Mouse (Mus musculus) embryo, embryonic 11 days (tissue): Measurements from ENCODE around the gene Psg20.
"Not testable (repeated sequence)": the region's sequence is repeated elsewhere in the genome, so short reads cannot be mapped to it uniquely, and the experiment has no call there.

ENCODE experiments used
- DNase-seq: peaks from one replicate; pipeline ENCODE4 v3.0.0-alpha.2; 2015

Gene Psg20

DNA sequence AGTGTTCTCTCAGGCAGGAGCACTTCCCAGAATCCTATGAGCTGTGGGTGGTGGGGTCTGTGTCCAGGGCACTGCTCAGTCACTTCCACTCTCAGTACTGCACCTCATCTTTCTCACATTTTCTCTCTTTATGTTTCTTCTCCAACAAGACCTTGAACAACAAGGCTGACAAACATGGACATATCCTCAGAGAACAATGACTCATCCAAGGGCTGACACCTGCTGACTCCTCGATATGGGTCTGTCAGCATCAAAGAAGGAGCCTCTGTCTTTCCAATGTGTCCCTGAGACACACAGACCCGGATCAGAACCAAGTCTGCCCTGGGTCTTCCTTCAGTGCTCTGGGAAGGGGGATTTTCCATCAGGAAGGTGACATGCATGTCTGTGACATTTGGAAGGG, at the start of gene Psg20:
Gene Psg20, minus strand, starts transcription at position 101 of the 400 bp plus-strand sequence.
- no peak for DNase-seq

DNA sequence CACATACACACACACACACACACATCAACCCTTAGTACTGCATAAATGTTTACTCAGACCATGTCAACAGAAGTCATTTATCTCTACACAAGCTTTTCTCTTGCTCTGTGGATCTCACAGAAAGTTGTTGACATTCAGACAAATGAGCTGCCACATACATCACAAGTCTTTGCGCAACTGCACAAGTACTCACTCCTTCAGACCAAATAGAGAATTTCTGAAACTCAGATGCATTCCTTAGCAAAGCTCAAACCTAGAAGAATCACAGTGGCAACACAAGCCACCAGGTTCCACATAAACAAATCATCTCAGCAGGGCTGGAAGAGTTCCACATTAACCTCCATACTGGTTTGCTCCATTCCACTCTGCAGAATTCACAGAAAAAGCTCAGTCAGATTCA, 48.5 kb upstream of the Psg20 start:
- no peak for DNase-seq

DNA sequence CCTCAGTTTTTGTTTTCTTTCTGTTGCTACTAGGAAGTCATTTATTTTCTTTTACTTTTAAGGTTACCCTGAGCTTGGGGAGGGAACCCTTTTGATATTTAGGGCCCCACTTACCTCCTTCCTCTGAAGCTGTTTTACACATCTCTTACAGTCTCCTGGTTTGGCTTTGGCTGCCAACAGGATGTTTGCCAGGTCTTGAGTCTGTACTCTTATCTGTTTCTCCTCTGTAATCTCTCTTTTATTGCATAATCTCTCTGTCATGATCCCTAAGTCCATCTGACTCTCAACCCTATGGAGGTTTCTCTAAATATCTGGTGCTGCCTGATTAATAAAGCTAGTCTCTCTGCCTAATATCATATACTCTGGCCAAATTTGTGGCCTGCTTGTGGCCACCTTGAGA, 47.1 kb upstream of the Psg20 start:
- DNase-seq: no peak

DNA sequence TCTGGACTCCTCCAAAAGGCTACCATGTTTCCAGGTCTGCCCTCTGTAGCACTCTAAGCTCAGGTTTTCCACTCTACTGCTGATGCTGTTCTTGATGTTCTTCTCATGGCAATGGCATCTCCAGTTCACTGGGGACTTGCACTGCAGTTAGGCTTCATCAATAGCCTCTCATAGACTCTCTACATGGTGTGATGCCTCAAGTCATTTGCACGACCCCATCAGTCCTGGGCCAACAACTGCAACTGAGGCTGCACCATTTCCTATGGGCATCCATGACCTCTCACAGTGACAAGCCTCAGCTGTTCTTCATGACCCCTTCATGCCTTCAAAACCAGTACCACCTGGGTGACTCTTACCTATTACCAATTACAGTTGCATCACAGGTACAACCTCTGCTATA, 42.4 kb upstream of the Psg20 start:
- no peak for DNase-seq

DNA sequence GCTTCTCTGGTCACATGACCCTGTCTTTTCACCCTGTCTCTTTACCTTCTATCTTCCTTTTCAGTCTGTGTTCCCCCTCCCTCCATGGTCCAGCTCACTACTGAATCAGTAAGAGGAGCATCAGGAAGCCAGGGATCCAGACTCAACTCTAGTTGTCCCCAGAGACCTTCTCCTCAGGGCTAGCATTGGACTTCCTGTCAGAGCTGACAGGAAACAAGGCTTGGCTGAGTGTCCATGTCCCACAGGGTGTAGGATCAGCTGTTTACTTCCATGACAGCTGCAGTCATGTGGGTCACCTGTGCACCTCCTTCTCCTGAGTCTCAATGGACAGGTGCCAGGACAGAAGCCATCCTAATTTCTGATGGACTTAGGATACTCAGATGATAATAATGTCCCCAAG, 39.9 kb upstream of the Psg20 start:
- DNase-seq: not testable (repeated sequence)

DNA sequence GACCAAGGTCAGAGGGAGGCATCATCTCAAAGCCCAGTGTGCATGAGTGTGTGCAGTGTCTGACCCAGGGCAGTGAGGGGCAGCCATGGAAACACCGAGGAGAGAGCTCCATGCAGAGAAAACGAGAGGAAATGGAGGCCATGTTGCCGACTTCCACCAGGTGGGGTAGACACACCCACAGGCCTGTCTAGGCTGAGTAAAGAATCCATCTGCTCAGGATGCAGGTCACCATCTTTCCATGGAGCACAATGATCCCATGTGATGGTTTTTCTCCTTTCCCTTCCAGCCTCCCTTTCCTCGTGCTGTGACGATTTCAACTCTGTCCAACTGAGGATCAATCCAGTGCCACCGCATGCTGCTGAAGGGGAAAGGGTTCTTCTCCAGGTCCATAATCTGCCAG, 38.0 kb upstream of the Psg20 start:
- DNase-seq: no peak

DNA sequence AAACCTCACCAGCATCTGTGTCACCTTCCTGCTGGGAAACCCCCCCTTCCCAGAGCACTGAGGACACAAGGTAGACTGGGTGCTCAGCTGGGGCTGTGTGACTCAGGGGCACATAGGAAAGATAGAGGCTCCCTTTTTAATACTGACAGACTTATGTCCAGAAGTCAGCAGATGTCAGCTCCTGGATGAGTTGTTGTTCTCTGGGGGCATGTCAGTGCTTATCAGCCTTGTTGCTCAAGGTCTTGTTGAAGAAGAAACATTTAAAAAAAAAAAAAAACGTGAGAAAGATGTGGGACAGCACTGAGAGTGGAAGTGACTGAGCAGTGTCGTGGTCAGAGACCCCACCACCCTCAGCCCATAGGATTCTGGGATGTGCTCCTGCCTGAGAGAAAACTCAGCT, 31.8 kb upstream of the Psg20 start, which contains the start of gene Psg22:
Gene Psg22, plus strand, starts transcription at position 301 of the 400 bp plus-strand sequence.
- DNase-seq: no peak

DNA sequence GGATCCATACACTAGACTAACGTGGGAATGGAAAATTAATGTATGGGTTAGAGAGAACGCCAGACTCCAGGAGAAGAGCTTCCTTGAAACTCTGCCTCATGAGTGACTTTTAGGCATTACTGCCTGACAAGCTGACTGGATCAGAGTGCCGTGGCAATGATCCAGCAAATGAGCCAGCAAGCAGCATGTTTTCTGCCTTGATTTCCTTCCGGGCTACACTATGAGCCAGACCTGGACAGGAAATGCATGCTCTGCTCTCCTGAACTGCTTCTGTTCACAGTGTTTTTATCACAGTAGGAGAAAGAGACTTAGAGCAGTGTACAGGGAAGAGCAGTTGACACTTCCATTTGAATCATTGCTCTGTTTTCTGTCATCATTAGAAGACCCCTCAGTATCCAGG, 29.6 kb upstream of the Psg20 start:
- no peak for DNase-seq

DNA sequence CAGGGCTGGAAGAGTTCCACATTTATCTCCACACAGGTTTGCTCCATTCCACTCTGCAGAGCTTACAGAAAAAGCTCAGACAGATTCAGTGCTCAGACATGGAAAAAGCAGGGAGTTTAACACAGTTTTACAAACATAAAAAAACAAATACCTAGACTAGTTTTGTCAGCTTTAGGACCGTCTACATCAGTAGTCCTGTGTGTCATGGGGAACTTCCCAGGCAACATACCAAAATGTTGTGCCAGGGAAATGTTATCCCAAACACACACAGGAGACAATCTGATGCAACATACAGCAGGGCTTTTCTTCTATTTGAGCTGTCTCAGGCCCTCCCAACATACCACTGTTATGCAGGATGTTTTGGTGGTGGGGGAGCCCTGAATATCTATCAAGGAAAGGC, 24.9 kb upstream of the Psg20 start:
- DNase-seq: no peak

DNA sequence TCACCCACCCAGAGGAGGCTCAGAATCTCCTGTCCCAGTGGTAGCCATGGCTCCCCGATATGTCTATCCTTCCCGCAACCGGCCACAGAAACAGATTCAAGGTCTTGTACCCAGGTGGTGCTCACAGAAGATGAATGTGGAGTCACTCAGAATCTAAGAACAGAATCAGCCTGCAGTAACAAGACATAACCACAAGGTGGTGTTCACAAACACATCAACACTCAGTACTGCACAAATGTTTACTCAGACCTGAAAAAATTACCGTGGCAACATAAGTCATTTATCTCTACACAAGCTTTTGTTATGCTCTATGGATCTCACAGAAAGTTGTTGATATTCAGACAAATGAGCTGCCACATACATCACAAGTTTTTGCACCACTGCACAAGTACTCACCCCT, 24.3 kb upstream of the Psg20 start:
- peak; percentile 3 for DNase-seq

DNA sequence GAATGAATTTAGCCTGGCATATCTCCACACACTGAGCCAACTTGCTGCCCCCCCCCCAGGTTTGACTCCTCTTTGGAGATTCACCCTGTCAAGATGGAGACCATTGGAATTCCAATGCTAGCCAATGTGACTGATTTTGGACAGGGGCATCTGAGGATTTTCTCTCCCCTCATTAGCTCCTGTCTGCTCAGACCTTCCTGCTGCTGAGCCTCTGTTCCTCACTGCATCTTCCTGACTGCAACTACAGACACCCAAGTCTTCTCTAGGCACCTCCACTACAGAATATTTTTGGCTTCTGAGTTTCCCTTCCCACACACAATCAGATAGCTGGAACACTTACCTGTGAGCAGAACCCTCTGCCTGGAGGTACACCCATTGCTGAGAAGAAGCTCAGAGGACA, 399 bp downstream of the Psg20 start:
- DNase-seq: no peak

DNA sequence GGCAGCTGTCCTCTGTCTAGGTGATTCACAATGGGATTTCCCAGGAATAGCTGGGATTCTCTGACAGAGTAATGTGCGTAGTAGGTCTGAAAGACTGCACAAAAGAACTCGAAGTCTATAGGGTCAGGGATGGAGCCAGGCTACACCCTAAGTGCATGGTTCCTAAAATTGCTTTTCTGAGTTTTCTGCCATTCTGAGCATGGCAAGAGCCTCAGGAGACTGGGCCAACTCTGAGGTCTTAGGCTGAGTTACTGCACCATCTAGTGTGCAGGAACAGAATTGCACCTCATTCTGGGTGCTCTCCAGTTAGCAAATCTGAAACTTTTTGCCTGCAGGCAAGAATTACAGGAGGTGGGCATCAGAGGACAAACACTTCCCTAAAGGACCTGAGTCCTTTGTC, 6.2 kb downstream of the Psg20 start:
- peak; percentile 62 for DNase-seq

DNA sequence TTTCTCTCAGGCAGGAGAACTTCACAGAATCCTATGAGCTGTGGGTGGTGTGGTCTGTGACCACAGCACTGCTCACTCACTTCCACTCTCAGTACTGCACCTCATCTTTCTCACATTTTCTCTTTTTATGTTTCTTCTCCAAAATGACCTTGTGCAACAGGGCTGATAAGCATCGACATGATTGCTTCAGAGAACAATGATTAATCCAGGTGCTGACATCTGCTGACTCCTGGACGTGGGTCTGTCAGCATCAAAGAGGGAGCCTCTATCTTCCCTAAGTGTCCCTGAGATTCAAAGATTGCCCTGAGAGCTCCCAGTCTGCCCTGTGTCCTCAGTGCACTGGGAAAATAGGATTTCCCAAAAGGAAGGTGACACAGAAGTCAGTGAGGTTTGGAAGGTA, 29.4 kb downstream of the Psg20 start, which contains the start of gene Psg21:
Gene Psg21, minus strand, starts transcription at position 101 of the 400 bp plus-strand sequence.
- DNase-seq: not testable (repeated sequence)

DNA sequence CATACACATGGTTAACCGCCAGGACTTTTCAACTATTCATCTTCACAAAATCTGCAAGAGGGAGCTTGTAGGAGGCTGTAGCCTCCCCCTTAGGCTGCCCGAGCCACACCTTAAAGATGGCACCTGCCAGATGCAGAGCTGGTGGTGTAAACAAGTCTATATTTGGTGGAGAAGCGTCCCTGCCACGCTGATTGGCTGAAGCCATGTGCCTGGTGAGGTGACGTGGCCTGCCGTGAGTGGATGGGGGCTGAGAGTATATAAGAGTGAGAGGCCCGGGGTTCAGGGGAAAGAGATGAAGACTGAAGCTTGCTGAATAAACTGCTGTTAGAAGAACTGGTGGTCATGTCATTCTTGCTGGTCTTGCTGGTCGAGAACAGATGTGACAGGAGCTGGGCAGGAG, 59.1 kb downstream of the Psg20 start:
- DNase-seq: not testable (repeated sequence)
